Mouse (Mus musculus): ENCODE results near the gene Mrvi1.

Mrvi1 gene

GRCm38 (mm10) chr7:110823076-110823475 is 159.2 kb downstream of the Mrvi1 start:
- DNase-seq: no peak

- no peak for DNase-seq
These were observed 160.2 kb downstream of the Mrvi1 start for GRCm38 (mm10) chr7:110822055-110822454.

- peak; percentile 53 for DNase-seq
These were observed 160.6 kb downstream of the Mrvi1 start for GRCm38 (mm10) chr7:110821653-110822052.

- no peak for DNase-seq
These were observed 161.2 kb downstream of the Mrvi1 start for GRCm38 (mm10) chr7:110821068-110821467.

- DNase-seq: no peak
These were observed 163.4 kb downstream of the Mrvi1 start for GRCm38 (mm10) chr7:110818787-110819350.
